Mouse (Mus musculus): ENCODE data around the gene Vrk2. TPM values are rescaled to one million over a fixed set of nuclear protein-coding genes. Genes with fewer than 3 reads are reported as not detected.

Gene Vrk2
- polyA plus RNA-seq, 1 experiment: 1.5 TPM

DNA sequence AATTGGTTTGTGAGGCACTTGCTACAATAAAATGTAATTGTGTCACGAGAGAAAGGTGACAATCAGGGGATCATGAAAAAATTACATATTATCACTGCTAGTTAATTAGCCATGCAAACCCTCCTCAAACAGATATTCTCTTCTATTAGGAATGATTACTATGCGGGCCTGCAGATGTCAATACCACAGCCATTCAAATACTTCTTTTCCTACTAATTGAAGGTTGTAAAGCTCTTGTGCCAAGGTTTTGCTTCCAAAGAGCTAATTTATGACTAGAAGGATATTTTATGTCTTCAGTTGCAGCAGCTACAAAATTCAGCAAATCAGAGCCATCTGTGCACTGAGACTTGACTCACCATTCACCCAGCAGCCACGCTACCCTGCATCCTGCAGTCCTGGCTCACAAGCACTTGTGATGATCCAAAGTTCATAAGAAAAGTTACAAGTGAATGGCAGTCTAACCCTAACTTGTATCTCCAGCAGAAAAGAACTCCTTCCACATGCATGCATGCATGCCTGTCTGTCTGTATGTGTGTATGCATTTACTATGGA lies 112.0 kb downstream of the Vrk2 start:
- no peaks in the 10 kb centered on the region for H3K27me3 ChIP-seq (ENCODE audit: control insufficient read depth, insufficient read depth, low read length)
- H3K27ac ChIP-seq (ENCODE audit: insufficient read depth, low read length): no peak overlapping the region
- TF ChIP-seq CTCF (IDR thresholded peaks at IDR 0.05; ENCODE audit: borderline replicate concordance, insufficient read depth, low read depth, low read length) (no peak), POLR2A (IDR thresholded peaks at IDR 0.05; ENCODE audit: borderline replicate concordance, insufficient read depth, low read length) (no peak)
- no peaks in the 10 kb centered on the region for H3K4me1 ChIP-seq (ENCODE audit: control insufficient read depth, insufficient read depth, low read length)
- DNase-seq: no peak
- no peak overlapping the region for H3K4me3 ChIP-seq (replicated peaks; ENCODE audit: insufficient read depth, low read depth, low read length)
- WGBS: 80% methylated on average over 3 of the region's 3 CpGs

DNA sequence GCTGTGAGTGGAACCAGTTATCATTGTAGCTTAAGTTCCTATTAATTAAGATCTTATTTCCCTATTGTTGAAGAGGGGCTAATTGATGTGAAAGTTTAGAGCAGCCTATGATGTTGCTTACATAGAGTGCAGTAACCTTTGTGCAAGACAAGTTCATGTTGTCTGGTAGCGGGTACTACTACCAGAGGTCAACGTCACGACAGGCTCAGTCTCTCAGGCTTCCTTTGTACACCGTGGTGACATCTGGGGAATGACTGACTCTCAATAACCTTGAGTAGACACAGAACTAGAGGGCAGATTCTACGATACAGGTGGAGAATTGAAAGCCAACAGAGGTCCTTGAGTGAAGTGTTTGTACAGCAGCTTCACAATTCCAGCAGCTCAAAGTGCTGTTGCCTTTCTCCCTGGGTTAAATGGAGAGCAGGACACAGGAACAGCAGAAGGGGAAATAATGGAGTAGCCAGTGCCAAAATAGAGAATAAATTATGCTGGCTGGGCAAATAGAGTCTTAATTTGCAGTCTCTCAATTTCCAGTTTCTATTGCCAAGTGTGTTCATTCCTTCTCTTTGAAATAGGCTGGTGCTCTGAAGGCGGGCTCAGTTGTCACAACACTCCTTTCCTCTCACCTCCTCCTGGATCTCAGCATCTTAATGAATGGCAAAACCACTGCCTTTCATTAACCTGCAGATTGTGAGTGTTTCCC lies 116.6 kb downstream of the Vrk2 start:
- TF ChIP-seq CTCF (IDR thresholded peaks at IDR 0.05; ENCODE audit: borderline replicate concordance, insufficient read depth, low read depth, low read length): no peak
- no peak for TF ChIP-seq POLR2A (IDR thresholded peaks at IDR 0.05; ENCODE audit: borderline replicate concordance, insufficient read depth, low read length)
- no peak overlapping the region for H3K27ac ChIP-seq (ENCODE audit: insufficient read depth, low read length)
- WGBS: 80% methylated on average over 6 of the region's 6 CpGs

DNA sequence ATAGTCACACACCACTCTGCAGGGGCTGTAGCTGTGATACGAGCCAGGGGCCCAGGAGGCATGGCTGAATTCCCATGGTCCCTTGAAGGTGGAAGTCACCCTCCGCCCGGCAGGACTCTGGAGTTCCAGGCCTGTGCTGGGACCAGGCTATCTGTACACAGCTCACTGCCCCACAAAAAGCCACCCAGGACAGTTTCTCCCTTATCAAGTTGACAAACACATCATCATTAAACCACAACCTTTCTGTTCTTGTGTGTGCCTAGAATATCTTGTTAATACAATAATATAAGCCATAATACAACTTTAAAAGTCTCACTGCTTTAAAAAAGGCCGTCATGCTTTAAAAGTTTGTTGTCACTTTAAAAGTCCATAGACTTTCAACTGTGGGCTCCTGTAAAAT lies 139.7 kb downstream of the Vrk2 start:
- TF ChIP-seq POLR2A (IDR thresholded peaks at IDR 0.05; ENCODE audit: borderline replicate concordance, insufficient read depth, low read length) (no peak), CTCF (IDR thresholded peaks at IDR 0.05; ENCODE audit: borderline replicate concordance, insufficient read depth, low read depth, low read length) (no peak)
- H3K27me3 ChIP-seq (ENCODE audit: control insufficient read depth, insufficient read depth, low read length): no peaks in the 10 kb centered on the region
- no peak overlapping the region for H3K4me3 ChIP-seq (replicated peaks; ENCODE audit: insufficient read depth, low read depth, low read length)
- H3K4me1 ChIP-seq (ENCODE audit: control insufficient read depth, insufficient read depth, low read length): 0 out of 2 replicates have a peak, but pooled peaks cover 3% of the 10 kb centered on the region
- no peak for DNase-seq
- H3K27ac ChIP-seq (ENCODE audit: insufficient read depth, low read length): no peak overlapping the region
- 72% methylated on average over 4 of the region's 4 CpGs for WGBS

More for the DNA sequence above, 116.6 kb downstream of the Vrk2 start:
- DNase-seq: no peak
- H3K4me1 ChIP-seq (ENCODE audit: control insufficient read depth, insufficient read depth, low read length): no peaks in the 10 kb centered on the region
- no peak overlapping the region for H3K4me3 ChIP-seq (replicated peaks; ENCODE audit: insufficient read depth, low read depth, low read length)
- H3K27me3 ChIP-seq (ENCODE audit: control insufficient read depth, insufficient read depth, low read length): no peaks in the 10 kb centered on the region

DNA sequence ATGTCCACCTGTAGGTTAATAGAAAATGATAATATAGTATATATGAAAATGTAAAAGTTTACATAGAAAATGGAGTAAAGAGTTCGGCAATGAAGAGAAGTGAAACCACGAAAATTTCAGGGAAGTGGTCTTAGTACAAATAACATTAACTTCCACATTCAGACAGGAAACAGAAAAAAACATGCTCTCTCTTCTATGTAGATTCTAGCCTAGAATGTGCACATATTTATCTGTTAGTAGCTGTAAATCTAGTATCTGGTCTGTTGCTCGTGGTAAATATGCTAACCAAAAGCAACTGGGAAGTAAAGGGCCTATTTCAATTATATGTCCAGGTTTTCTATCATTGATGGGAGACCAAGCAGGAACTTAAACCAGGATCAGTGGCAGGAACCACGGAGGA lies 141.1 kb downstream of the Vrk2 start:
- TF ChIP-seq CTCF (IDR thresholded peaks at IDR 0.05; ENCODE audit: borderline replicate concordance, insufficient read depth, low read depth, low read length): no peak
- no peak for TF ChIP-seq POLR2A (IDR thresholded peaks at IDR 0.05; ENCODE audit: borderline replicate concordance, insufficient read depth, low read length)
- Histone ChIP-seq H3K27ac (ENCODE audit: insufficient read depth, low read length) (no peak overlapping the region), H3K27me3 (ENCODE audit: control insufficient read depth, insufficient read depth, low read length) (no peaks in the 10 kb centered on the region), H3K4me3 (replicated peaks; ENCODE audit: insufficient read depth, low read depth, low read length) (no peak overlapping the region), H3K4me1 (ENCODE audit: control insufficient read depth, insufficient read depth, low read length) (0 out of 2 replicates have a peak, but pooled peaks cover 3% of the 10 kb centered on the region)
- DNase-seq: no peak
- 93% methylated on average over 4 of the region's 4 CpGs for WGBS

DNA sequence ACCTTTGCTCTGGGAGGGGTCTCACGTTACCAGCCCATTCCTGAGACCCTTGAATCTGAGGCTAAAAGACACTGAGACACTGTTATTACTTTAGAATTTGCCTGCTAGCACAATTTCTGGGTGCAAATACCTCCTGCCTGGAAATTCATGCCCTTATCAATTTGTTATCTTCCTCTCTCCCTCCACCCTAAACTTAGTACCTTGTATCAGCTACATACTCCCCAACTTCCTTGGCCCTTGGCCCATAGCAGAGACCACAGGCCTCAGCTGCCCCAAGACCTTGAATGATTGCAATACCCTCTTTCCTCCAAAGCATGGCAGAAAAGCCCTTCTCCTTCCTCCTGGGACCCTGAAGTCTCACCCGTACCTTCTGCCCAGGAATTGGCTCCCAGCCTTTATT lies 142.6 kb downstream of the Vrk2 start:
- WGBS: 82% methylated on average over 2 of the region's 2 CpGs

DNA sequence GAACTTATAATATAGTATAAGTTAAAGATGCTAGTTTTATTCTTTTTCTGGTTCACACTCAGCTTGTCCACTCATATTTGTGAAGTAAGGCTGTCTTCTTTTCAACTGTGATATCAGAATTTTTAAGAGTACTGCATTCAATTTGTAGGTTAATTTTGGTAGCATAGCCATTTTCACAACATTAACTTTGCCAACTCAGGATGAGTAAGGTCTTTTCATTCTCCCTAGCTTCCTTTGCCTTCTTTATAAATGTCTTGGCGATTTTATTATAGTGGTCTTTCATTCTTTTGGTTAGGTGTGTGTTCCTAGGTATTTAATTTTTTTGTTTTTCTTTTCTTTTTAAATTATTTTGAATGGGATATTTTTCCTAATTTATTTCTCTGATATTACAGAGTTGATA lies 143.2 kb downstream of the Vrk2 start:
- TF ChIP-seq CTCF (IDR thresholded peaks at IDR 0.05; ENCODE audit: borderline replicate concordance, insufficient read depth, low read depth, low read length) (no peak), POLR2A (IDR thresholded peaks at IDR 0.05; ENCODE audit: borderline replicate concordance, insufficient read depth, low read length) (no peak)
- 96% methylated on average over 1 of the region's 1 CpGs for WGBS
- no peaks in the 10 kb centered on the region for H3K27me3 ChIP-seq (ENCODE audit: control insufficient read depth, insufficient read depth, low read length)
- no peak overlapping the region for H3K4me3 ChIP-seq (replicated peaks; ENCODE audit: insufficient read depth, low read depth, low read length)
- H3K27ac ChIP-seq (ENCODE audit: insufficient read depth, low read length): no peak overlapping the region
- H3K4me1 ChIP-seq (ENCODE audit: control insufficient read depth, insufficient read depth, low read length): 0 out of 2 replicates have a peak, but pooled peaks cover 3% of the 10 kb centered on the region
- no peak for DNase-seq

More for the DNA sequence above, 142.6 kb downstream of the Vrk2 start:
- Histone ChIP-seq H3K4me3 (replicated peaks; ENCODE audit: insufficient read depth, low read depth, low read length) (no peak overlapping the region), H3K27me3 (ENCODE audit: control insufficient read depth, insufficient read depth, low read length) (no peaks in the 10 kb centered on the region), H3K4me1 (ENCODE audit: control insufficient read depth, insufficient read depth, low read length) (0 out of 2 replicates have a peak, but pooled peaks cover 3% of the 10 kb centered on the region), H3K27ac (ENCODE audit: insufficient read depth, low read length) (no peak overlapping the region)
- no peak for TF ChIP-seq CTCF (IDR thresholded peaks at IDR 0.05; ENCODE audit: borderline replicate concordance, insufficient read depth, low read depth, low read length)
- TF ChIP-seq POLR2A (IDR thresholded peaks at IDR 0.05; ENCODE audit: borderline replicate concordance, insufficient read depth, low read length): no peak
- no peak for DNase-seq

DNA sequence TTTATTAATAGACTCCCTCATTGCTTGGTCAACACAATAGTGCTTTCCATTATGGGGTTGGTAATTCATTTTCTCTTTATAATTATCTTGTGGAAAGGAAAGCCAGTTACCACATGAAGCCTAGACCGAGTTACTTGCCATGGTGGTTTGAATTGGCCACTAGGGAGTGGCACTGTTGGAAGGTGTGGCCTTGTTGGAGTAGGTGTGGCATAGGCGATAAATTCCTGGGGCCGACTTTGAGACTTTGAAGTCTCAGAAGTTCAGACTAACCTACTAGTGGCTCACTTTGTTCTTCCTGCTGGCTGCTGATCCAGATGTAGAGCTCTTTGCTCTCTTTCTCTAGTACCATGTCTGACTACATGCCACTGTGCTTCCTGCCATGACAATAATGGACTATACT lies 144.0 kb downstream of the Vrk2 start:
- TF ChIP-seq POLR2A (IDR thresholded peaks at IDR 0.05; ENCODE audit: borderline replicate concordance, insufficient read depth, low read length) (no peak), CTCF (IDR thresholded peaks at IDR 0.05; ENCODE audit: borderline replicate concordance, insufficient read depth, low read depth, low read length) (no peak)
- 0 out of 2 replicates have a peak, but pooled peaks cover 3% of the 10 kb centered on the region for H3K4me1 ChIP-seq (ENCODE audit: control insufficient read depth, insufficient read depth, low read length)
- DNase-seq: no peak
- WGBS: 89% methylated on average over 3 of the region's 3 CpGs
- no peaks in the 10 kb centered on the region for H3K27me3 ChIP-seq (ENCODE audit: control insufficient read depth, insufficient read depth, low read length)
- no peak overlapping the region for H3K4me3 ChIP-seq (replicated peaks; ENCODE audit: insufficient read depth, low read depth, low read length)
- no peak overlapping the region for H3K27ac ChIP-seq (ENCODE audit: insufficient read depth, low read length)

DNA sequence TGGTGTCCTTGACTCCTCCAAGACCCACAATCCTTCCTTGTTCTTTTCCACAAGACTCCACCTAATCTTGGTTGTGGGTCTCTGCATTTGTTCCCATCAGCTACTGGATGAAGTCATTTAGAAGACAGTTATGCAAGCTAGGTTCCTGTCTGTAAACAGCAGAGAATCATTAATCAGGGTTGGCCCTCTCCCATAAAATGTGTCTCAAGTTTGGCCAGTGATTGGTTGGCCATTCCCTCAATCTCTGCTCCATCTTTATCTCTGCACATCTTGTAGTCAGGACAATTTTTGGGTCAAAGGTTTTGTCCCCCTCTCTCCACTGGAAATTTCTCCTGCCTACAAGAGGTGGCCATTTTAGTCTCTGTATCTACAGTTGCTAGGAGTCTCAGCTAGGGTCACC lies 149.4 kb downstream of the Vrk2 start:
- TF ChIP-seq POLR2A (IDR thresholded peaks at IDR 0.05; ENCODE audit: borderline replicate concordance, insufficient read depth, low read length) (no peak), CTCF (IDR thresholded peaks at IDR 0.05; ENCODE audit: borderline replicate concordance, insufficient read depth, low read depth, low read length) (no peak)
- DNase-seq: no peak
- no peaks in the 10 kb centered on the region for H3K4me1 ChIP-seq (ENCODE audit: control insufficient read depth, insufficient read depth, low read length)
- H3K27ac ChIP-seq (ENCODE audit: insufficient read depth, low read length): no peak overlapping the region
- no peaks in the 10 kb centered on the region for H3K27me3 ChIP-seq (ENCODE audit: control insufficient read depth, insufficient read depth, low read length)
- no peak overlapping the region for H3K4me3 ChIP-seq (replicated peaks; ENCODE audit: insufficient read depth, low read depth, low read length)
